9 mouse cellular contexts compared by ENCODE assay signal in the genomic region with DNA sequence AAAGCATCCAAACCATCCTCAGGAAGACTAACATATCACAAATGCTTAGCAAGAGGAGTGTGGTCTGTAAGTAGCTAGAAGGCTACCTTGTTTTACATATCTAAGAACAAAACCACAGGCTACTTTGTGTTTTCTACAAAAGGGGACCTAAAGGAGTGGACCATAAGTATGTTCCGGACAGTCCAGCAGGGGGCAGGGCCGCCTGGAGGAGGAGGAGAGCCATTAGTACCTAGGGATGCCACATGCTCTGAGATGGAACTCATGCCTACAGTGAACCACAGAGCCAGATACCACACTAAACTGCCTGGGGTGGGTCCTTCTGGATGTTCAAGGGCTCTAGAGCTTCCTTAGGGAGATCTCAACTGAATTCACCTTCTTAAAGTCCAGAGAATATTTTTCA. TPM values are rescaled to one million over a fixed set of nuclear protein-coding genes. Genes with fewer than 3 reads are reported as not detected.
DNase-seq lines count a peak whose midpoint lies in the region; ATAC-seq and TF ChIP-seq lines count a peak whose summit lies in the region.
"Had no signal": no experiment of that assay in that cellular context is flagged by ENCODE, and none has a peak within 500 bp of the region (broad histone marks: within the 10 kb centered on the region; RNA-seq: fewer than 3 reads in every experiment).

No protein-coding gene starts in this region.

- peak; percentile 28 for DNase-seq in heart, postnatal 0 days (ENCODE audit: low spot score)
- DNase-seq in heart, adult 9 months (ENCODE audit: low spot score in 2 of 2), result no peak
- DNase-seq in A20 (ENCODE audit: low read depth, low spot score), result peak; percentile 40
- peak; percentile 57 to 73 for DNase-seq in adrenal gland, postnatal 36 days
- peak; percentile 49 for DNase-seq in kidney, adult 9 months
- DNase-seq in cerebellum, adult 9-10 months, result no peak
- DNase-seq in forebrain, embryonic 10.5 days (ENCODE audit: extremely low spot score, low spot score), result no peak

- no peak overlapping the region for H3K9ac ChIP-seq in heart, postnatal 0 days (replicated peaks; ENCODE audit: low read depth, low read length)
- H3K9ac ChIP-seq: limb, embryonic 12.5 days had no signal

- no peak for TF ChIP-seq EP300 in heart, postnatal 0 days (IDR thresholded peaks at IDR 0.05; ENCODE audit: low read depth)

- ATAC-seq in heart, postnatal 0 days (ENCODE audit: insufficient read depth, low read depth), result peak; percentile 81
- peak; percentile 80; the same call in 1 of the 2 replicates for ATAC-seq in megakaryocyte-erythroid progenitor cell, adult 5-6 weeks (replicated peaks; ENCODE audit: low FRiP score, low TSS enrichment, poor library complexity, severe bottlenecking)

- H3K9me3 ChIP-seq in heart, postnatal 0 days (replicated peaks; ENCODE audit: control insufficient read depth, low read length), result no peaks in the 10 kb centered on the region
- H3K9me3 ChIP-seq in forebrain, embryonic 10.5 days, result no peaks in the 10 kb centered on the region
- H3K9me3 ChIP-seq: limb, embryonic 12.5 days had no signal

- no peak overlapping the region for H3K27ac ChIP-seq in heart, postnatal 0 days (ENCODE audit: low read depth)
- no peak overlapping the region for H3K27ac ChIP-seq in forebrain, embryonic 10.5 days
- H3K27ac ChIP-seq: limb, embryonic 12.5 days had no signal

- no peak overlapping the region for H3K4me3 ChIP-seq in heart, postnatal 0 days (ENCODE audit: low read depth, low read length)
- no peak overlapping the region for H3K4me3 ChIP-seq in forebrain, embryonic 10.5 days
- H3K4me3 ChIP-seq: limb, embryonic 12.5 days had no signal

- H3K36me3 ChIP-seq in heart, postnatal 0 days (replicated peaks; ENCODE audit: control insufficient read depth, insufficient read depth, low read length), result peaks cover 66% of the 10 kb centered on the region
- H3K36me3 ChIP-seq in forebrain, embryonic 10.5 days (replicated peaks), result peaks cover 63% of the 10 kb centered on the region

- H3K4me1 ChIP-seq in heart, postnatal 0 days (ENCODE audit: control insufficient read depth, insufficient read depth), result no peaks in the 10 kb centered on the region
- peaks cover 18% of the 10 kb centered on the region for H3K4me1 ChIP-seq in forebrain, embryonic 10.5 days
- H3K4me1 ChIP-seq: limb, embryonic 12.5 days had no signal

- H3K4me2 ChIP-seq in heart, postnatal 0 days (ENCODE audit: low read depth, low read length), result no peak overlapping the region
- H3K4me2 ChIP-seq: limb, embryonic 12.5 days had no signal

- no peaks in the 10 kb centered on the region for H3K27me3 ChIP-seq in heart, postnatal 0 days (ENCODE audit: control insufficient read depth, insufficient read depth, low read length)
- H3K27me3 ChIP-seq in forebrain, embryonic 10.5 days (ENCODE audit: poor library complexity, severe bottlenecking), result no peaks in the 10 kb centered on the region
- H3K27me3 ChIP-seq: limb, embryonic 12.5 days had no signal

- TF ChIP-seq CTCF in heart, postnatal 0 days (IDR thresholded peaks at IDR 0.05; ENCODE audit: low read depth), result peak; percentile 72

- WGBS in heart, postnatal 0 days, result 19% methylated on average over 2 of the region's 2 CpGs
- 46% methylated on average over 2 of the region's 2 CpGs for WGBS in forebrain, embryonic 10.5 days

RNA-seq across cellular contexts. Expression of a gene that starts 14.3 kb away (rescaled TPM):
- total RNA-seq in heart, postnatal 0 days (2014; rRNA removed; ENCODE audit: low replicate concordance), result 271 and 278 TPM in 2 replicates
- polyA plus RNA-seq in heart, postnatal 0 days (2015; fragmentation: Nextera tagmentation; extraction: Ambion mirVana), result 102 and 105 TPM in 2 replicates
- total RNA-seq in adrenal gland, postnatal 36 days (2021), result 10 to 100 TPM; 44.6 to 63.2 TPM
- total RNA-seq in megakaryocyte-erythroid progenitor cell, adult 5-6 weeks (2014; fragmentation: Nextera tagmentation), result 24.5 and 55.2 TPM in 2 replicates
- 24.3 and 40.0 TPM in 2 replicates for total RNA-seq in megakaryocyte-erythroid progenitor cell, adult 5-6 weeks (2017)
- polyA plus RNA-seq in forebrain, embryonic 10.5 days (2016; fragmentation: Nextera tagmentation; extraction: Ambion mirVana), result 46.8 and 49.2 TPM in 2 replicates

RNA-seq across cellular contexts. Expression of a gene that starts 14.4 kb away (rescaled TPM):
- total RNA-seq in heart, postnatal 0 days (2014; rRNA removed; ENCODE audit: low replicate concordance), result 3.4 and 4.0 TPM in 2 replicates
- polyA plus RNA-seq in heart, postnatal 0 days (2015; fragmentation: Nextera tagmentation; extraction: Ambion mirVana), result 5.6 and 6.0 TPM in 2 replicates
- 1 to 10 TPM; 2.5 to 2.6 TPM for total RNA-seq in adrenal gland, postnatal 36 days (2021)
- 3.3 and 7.8 TPM in 2 replicates for total RNA-seq in megakaryocyte-erythroid progenitor cell, adult 5-6 weeks (2014; fragmentation: Nextera tagmentation)
- 3.9 and 6.2 TPM in 2 replicates for total RNA-seq in megakaryocyte-erythroid progenitor cell, adult 5-6 weeks (2017)
- polyA plus RNA-seq in forebrain, embryonic 10.5 days (2016; fragmentation: Nextera tagmentation; extraction: Ambion mirVana), result 4.7 and 5.6 TPM in 2 replicates

RNA-seq across cellular contexts. Expression of a gene that starts 30.5 kb away (rescaled TPM):
- 36.9 and 37.7 TPM in 2 replicates for total RNA-seq in heart, postnatal 0 days (2014; rRNA removed; ENCODE audit: low replicate concordance)
- 36.3 and 38.5 TPM in 2 replicates for polyA plus RNA-seq in heart, postnatal 0 days (2015; fragmentation: Nextera tagmentation; extraction: Ambion mirVana)
- 10 to 100 TPM; 32.8 to 38.9 TPM for total RNA-seq in adrenal gland, postnatal 36 days (2021)
- total RNA-seq in megakaryocyte-erythroid progenitor cell, adult 5-6 weeks (2014; fragmentation: Nextera tagmentation), result 73.5 and 91.4 TPM in 2 replicates
- total RNA-seq in megakaryocyte-erythroid progenitor cell, adult 5-6 weeks (2017), result 61.7 and 63.0 TPM in 2 replicates
- polyA plus RNA-seq in forebrain, embryonic 10.5 days (2016; fragmentation: Nextera tagmentation; extraction: Ambion mirVana), result 119 and 120 TPM in 2 replicates

Comparison
In these comparisons a context has a peak if more than half of its experiments do, and no peak if none do; other contexts are left out.
1. DNase-seq: peak in heart, postnatal 0 days (single experiment), A20 (single experiment), adrenal gland, postnatal 36 days (2 of 2) and kidney, adult 9 months (single experiment); none in heart, adult 9 months (0 of 2), cerebellum, adult 9-10 months (single experiment) and forebrain, embryonic 10.5 days (single experiment).